Mouse (Mus musculus) c-Kit-positive CD71-negative TER-119-negative erythroid progenitor cells, embryonic 14.5 days (primary cell): ENCODE measurements around the gene Eif5.
A peak's percentile ranks its signal among the peaks of the same experiment; 100 is the strongest.
"Not testable (repeated sequence)": the region's sequence is repeated elsewhere in the genome, so short reads cannot be mapped to it uniquely, and the experiment has no call there.

ENCODE experiments used
- DNase-seq: peaks from one replicate; pipeline ENCODE4 v3.0.0-alpha.2; 2013; ENCODE audit warnings: low read depth

Eif5 gene

DNA sequence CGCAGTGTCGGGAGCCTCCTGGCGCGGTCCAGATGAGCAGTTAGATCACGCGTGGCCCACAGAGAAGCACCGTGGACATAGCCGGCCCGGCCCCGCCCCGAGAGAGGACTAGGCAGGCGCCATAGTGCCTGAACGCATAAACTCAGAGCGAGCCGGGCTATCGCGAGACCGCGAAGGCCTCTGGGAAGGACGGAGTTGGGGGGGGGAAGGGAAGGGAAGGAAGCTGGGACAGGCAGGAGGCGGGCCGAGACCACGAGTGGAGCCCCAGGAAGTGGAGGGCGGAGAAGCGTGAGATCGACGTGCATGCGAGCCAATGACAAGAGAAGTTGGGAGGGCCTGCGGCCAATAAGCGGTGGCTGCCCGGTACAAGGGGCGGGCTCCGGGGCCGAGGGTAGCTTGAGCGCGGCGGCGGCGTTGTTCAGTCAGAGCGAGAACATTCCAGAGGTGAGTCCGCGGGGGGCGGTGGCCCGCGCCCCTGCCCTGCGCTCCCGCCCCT lies at the start of gene Eif5:
Gene Eif5 (plus strand): TSS at position 221 of the 496 bp plus-strand sequence.
- peak; percentile 97 for DNase-seq

GRCm38 (mm10) chr12:111489261-111489865 lies 48.5 kb upstream of the Eif5 start:
- DNase-seq, result no peak

- DNase-seq, result no peak
These were observed 42.9 kb upstream of the Eif5 start for GRCm38 (mm10) chr12:111494931-111495330.

GRCm38 (mm10) chr12:111497076-111497475 lies 40.7 kb upstream of the Eif5 start:
- DNase-seq, result no peak

DNA sequence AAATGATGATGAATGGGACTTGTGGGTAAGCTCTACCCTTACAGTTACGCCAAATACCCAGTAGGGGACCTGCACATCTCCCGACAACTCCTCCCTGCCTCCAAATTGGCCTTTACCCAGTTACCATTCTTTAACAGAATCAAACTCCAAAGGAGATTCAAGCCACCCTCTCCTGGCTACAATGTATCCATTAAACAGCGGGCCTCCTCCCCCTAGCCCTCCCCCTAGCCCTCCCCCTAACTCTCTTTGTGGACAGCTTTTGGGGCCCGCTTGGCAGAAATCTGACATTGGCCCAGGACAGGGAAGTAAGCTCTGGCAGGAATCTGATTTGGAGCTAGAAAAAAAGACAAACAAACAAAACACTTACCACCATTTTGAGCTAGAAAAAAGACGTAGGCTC lies 38.2 kb upstream of the Eif5 start:
- no peak for DNase-seq

GRCm38 (mm10) chr12:111500725-111501124 lies 37.1 kb upstream of the Eif5 start:
- DNase-seq, result no peak

GRCm38 (mm10) chr12:111503063-111503567 lies 34.7 kb upstream of the Eif5 start:
- no peak for DNase-seq

- no peak for DNase-seq
These were observed 34.2 kb upstream of the Eif5 start for GRCm38 (mm10) chr12:111503571-111503970.

DNA sequence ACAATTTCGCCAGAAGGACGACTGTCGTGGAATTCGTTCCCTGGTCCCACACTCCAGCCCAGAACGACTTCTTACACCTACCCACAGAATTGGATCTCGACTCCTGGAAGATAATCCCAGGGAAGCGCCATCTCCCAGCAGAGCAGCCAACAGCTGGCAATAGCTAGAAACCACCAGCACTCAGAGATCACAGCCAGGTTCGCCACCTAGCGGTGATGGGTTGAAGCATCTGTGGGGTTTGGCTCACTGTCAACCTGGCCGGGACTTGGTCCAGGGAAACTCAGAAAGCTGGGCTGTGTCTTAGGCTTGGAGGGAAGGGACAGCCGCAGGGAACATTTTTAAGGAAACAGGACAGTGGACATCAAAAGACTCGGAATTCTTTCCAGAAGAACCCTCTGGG lies 32.9 kb upstream of the Eif5 start:
- DNase-seq, result peak; percentile 68

DNA sequence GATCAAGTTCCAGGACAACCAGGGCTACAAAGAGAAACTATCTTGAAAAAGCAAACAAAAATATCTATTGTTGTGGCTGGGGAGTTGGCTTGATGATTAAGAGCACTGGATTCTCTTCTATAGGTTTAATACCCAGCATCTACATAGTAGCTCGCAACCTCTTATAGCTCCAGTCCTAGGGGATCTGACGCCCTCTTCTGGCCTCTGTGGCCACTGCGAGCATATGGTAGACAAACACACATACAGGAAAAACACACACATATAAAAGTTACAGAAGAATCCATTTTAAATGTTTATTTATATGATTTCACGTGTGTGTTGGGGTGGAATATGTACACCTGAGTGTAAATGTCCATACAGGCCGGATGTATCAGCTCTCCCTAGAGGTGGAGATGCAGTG lies 30.8 kb upstream of the Eif5 start:
- no peak for DNase-seq

DNA sequence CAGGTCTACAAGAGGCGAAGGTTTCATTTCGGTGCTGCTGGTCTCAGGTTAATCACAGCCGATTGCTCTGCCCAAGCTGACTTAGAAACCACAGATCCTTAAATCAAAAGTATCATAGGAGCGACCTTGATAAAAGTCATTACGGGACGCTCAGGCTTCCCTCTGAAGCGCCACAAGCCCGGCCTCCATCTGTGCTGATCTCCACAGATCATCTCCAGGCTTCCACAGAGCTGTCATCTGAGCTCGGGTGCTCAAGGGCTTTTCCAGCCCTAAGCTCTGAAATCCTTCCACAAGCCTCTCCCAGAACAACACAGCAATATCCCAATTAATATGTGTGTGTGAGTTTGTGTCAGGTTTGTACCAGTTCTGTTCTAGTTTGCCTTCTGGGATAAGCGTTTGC lies 29.9 kb upstream of the Eif5 start:
- DNase-seq, result no peak

DNA sequence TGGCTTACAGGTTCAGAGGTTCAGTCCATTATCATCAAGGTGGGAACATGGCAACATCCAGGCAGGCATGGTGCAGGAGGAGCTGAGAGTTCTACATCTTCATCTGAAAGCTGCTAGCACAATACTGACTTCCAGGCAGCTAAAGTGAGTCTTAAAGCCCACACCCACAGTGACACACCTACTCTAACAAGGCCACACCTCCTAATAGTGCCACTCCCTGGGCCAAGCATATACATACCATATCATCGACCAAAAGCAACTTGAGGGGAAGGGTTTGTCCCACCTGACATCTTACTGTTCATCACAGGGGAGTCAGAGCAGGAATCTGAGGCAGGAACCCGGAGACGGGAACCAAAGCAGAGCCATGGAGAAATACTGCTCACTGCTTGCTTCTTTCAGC lies 29.4 kb upstream of the Eif5 start:
- DNase-seq, result not testable (repeated sequence)

DNA sequence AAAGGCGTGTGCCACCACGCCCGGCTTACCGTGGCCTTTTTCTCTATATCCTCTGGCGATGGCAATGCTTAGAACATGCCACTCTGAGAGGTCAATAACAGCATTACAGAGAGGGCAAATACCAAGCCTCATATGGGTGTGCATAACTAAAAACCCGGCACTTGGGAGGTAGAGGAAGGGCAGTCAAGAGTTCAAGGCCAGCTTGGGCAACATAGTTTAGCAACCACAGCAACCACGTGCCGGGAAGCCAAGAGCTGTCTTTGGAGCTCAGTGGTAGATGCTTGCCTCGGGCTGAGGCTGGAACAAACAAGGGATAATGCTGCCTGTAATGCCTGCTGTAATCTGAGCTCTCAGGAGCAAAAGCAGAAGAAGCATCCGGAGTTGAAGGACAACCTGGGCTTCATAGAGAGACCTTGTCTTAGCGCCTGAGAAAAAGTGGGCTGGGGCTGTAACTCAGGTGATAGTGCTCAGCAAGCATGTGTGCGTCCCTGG lies 25.2 kb upstream of the Eif5 start:
- no peak for DNase-seq

DNA sequence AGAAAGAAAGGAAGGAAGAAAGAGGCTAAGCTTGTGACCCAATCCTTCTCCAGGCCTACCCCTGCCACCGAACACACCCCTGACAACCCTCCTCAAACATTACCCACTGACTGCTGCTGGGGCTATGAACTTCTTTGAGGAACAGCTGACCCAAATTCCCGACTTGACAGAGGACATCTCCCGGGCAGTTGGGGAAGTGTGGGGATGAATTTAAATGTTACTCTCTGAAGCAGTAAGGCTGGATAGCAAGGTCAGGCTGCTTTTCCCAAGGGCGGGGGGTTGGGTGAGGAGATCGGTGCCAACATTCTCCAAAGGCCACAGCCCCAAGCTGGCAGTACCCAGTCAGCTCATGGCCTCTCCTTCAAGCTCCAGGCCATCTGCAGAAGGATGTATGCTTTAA lies 24.1 kb upstream of the Eif5 start:
- no peak for DNase-seq

DNA sequence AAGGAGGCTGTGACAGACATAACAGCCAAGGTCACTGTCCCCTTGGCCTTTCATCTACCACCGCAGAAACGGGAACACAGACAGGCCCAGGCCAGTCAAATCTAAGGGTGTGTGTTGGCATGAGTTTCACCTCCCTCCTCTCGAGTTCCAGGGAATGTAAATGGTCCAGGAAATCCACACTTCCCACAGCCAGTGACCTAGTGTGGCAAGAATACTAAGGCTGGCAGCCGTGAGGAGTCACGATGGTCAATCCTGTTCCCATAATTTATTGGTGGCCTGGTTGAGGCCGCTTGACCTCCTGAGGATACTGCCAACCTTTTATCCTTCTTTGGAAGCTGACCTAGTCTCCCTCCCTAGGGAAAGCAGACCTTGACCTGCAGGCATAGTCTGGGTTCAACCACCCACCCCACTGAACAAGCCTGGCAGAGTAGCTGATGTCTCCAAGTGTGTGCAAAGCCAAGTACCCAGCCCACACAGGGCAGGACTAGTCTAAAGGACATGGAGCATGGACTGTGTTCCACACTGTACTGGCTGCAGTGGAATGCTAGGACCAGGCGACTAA lies 23.5 kb upstream of the Eif5 start:
- DNase-seq, result no peak

DNA sequence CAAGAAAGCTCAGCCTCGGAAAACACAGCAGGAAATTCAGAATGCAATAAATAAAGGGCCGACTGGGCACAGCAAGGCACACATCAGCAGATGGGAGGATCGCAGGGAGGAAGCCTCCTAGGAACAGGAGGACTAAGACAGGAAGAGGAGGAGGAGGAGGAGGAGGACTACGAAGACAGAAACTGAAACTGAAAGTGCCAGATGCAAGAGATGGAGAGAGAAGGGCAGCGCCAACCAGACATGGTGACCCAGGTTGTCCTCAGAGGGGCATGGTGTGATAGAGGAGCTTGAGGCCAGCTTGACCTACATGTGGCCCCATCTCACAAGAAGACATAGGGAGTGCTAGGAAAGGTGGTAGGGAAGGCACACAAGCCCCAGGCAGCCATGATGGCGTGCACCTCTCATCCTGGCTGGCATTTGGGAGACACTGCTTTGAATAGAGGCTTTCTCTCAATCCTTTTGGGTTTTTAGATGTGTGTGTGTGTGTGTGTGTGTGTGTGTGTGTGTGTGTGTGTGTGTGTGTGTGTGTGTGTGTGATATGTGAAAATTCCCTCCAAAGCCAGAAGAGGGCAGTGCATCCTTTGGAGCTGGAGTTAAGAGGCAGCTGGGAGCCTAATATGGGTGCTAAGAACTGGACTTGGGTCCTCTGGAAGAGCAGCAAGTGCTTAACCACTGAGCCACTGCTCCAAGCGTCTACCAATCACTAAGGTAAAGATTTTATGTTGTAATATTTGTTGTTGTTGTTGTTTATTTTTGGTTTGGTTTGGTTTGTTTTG lies 22.8 kb upstream of the Eif5 start:
- no peak for DNase-seq

- no peak for DNase-seq
These were observed 21.9 kb upstream of the Eif5 start for GRCm38 (mm10) chr12:111515920-111516319.

DNA sequence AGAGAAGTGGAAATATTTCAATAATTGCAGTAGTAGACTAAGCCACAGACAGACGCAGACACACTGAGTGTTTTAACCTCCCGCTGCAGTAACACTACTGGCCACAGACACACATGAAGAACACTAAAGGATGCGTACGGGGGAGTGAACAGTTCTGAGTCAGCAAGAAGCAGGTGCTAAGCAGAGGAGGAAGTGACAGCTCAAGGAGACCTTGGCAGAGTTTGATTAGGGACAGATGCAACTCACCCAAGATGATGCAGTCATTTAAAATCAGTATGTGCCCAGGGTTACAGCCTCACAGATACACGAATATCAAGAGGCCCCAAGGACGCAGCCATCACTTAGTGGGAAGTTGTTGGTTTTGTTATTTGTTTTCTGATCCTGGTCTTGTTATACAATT lies 21.0 kb upstream of the Eif5 start:
- DNase-seq, result no peak

DNA sequence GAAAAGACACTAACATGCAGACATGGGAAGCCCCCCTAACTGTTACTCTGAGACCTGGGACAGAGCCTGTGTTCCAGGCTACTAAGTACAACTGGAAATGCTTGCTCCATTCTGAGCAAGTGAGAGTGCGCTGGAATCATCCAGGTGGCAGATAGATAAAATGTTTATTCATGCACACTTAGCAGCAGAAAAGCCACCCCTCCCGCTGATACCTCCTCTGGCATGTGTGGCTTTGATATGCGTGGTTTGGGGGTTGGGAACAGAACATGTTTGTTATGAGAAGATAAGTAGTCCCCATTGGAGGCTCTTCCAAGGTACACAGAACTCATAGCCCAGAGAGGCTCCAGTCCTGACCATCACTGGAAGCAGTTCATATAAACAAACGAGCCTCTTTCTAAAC lies 19.9 kb upstream of the Eif5 start:
- no peak for DNase-seq

DNA sequence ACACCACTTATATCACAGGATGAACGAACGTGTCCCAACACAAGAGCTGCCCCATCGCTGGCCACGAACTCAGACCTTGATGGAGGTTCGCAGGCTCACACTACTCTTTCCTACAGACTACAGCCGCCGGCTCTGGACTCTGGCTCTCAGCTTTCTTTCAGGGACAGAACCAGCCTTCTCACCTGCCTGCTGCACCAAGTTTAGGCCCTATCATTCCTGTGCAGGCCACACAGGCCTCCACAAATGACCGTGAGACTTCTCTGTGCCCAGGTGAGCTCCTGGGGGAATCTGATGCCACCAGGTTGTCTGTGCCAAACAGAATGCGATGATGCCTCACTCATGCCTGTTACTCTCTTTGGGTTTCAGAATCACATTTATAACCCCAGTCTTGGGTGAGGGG lies 19.4 kb upstream of the Eif5 start:
- DNase-seq, result no peak

DNA sequence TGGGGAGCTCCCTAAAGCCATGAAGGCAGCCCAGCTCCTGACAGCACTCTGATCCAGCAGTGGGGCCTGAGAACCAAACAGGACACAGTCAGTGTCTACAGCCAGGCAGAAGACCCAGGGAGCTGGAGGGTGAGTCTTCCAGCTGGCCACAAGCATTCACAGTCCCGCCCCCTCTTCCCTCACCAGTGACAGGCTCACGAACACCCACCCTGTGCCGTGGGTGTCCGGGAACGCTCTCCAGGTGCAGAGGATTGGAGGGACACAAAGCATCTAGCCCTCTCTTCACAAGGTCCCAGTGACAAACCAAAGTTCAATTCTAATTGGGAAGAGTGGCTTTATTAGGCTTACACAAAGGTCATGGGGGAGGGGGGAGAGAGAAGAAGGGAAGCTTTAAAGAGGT lies 18.0 kb upstream of the Eif5 start:
- DNase-seq, result no peak

- DNase-seq, result no peak
These were observed 16.8 kb upstream of the Eif5 start for GRCm38 (mm10) chr12:111520994-111521393.

DNA sequence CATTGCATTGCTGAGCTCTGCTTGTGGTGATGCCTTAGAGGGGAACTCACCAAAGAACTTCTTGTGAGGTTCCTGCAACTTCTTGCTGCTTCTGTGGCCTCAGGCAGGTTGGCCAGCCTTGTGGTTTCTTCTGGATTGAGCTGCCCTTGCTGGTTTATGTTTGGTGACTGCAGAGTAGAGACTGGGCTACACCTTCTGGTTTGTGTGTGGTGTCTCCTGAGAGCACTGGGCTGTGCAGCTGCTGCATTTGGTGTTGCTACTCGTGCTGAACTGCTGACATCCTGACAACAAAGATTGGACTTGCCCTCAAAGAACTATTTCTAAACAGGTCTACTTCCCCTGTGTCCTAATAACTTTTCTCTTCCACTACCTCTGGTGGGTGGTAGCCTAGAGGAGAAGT lies 13.3 kb upstream of the Eif5 start:
- DNase-seq, result no peak
